Mouse (Mus musculus): ENCODE results near the gene H1foo. TPM values are rescaled to one million over a fixed set of nuclear protein-coding genes. Genes with fewer than 3 reads are reported as not detected.

The H1foo gene
- polyA plus RNA-seq, 1 experiment, result not detected

- H3K27me3 ChIP-seq (ENCODE audit: control insufficient read depth, insufficient read depth, low read length), result no peaks in the 10 kb centered on the region
These were observed 19.9 kb upstream of the H1foo start for GRCm38 (mm10) chr6:115924829-115925228.

GRCm38 (mm10) chr6:115926416-115926815 is 18.3 kb upstream of the H1foo start:
- 90% methylated on average over 10 of the region's 10 CpGs for WGBS
- Histone ChIP-seq H3K27ac (ENCODE audit: insufficient read depth, low read length) (no peak overlapping the region), H3K4me1 (ENCODE audit: control insufficient read depth, insufficient read depth, insufficient read length) (no peaks in the 10 kb centered on the region), H3K4me3 (ENCODE audit: extremely low read depth, insufficient read depth, insufficient read length) (no peak overlapping the region), H3K27me3 (ENCODE audit: control insufficient read depth, insufficient read depth, low read length) (no peaks in the 10 kb centered on the region), H3K36me3 (ENCODE audit: control insufficient read depth, insufficient read depth, low read length) (no peaks in the 10 kb centered on the region)
- no peak for DNase-seq (ENCODE audit: low read depth in 1 of 2, low spot score in 2 of 2)
- no peak for TF ChIP-seq POLR2A (IDR thresholded peaks at IDR 0.05; ENCODE audit: low read depth, low read length)
- no peak for TF ChIP-seq CTCF (IDR thresholded peaks at IDR 0.05; ENCODE audit: extremely low read depth, insufficient read depth, insufficient read length, insufficient replicate concordance)

More at GRCm38 (mm10) chr6:115924829-115925228, 19.9 kb upstream of the H1foo start:
- 87% methylated on average over 6 of the region's 6 CpGs for WGBS
- Histone ChIP-seq H3K4me3 (ENCODE audit: extremely low read depth, insufficient read depth, insufficient read length) (no peak overlapping the region), H3K4me1 (ENCODE audit: control insufficient read depth, insufficient read depth, insufficient read length) (no peaks in the 10 kb centered on the region), H3K36me3 (ENCODE audit: control insufficient read depth, insufficient read depth, low read length) (no peaks in the 10 kb centered on the region), H3K27ac (ENCODE audit: insufficient read depth, low read length) (no peak overlapping the region)
- TF ChIP-seq POLR2A (IDR thresholded peaks at IDR 0.05; ENCODE audit: low read depth, low read length), result no peak
- no peak for TF ChIP-seq CTCF (IDR thresholded peaks at IDR 0.05; ENCODE audit: extremely low read depth, insufficient read depth, insufficient read length, insufficient replicate concordance)
- DNase-seq (ENCODE audit: low read depth in 1 of 2, low spot score in 2 of 2), result no peak

GRCm38 (mm10) chr6:115927292-115928242 is 17.2 kb upstream of the H1foo start:
- no peaks in the 10 kb centered on the region for H3K36me3 ChIP-seq (ENCODE audit: control insufficient read depth, insufficient read depth, low read length)
- TF ChIP-seq POLR2A (IDR thresholded peaks at IDR 0.05; ENCODE audit: low read depth, low read length), result no peak
- no peak for TF ChIP-seq CTCF (IDR thresholded peaks at IDR 0.05; ENCODE audit: extremely low read depth, insufficient read depth, insufficient read length, insufficient replicate concordance)
- H3K27ac ChIP-seq (ENCODE audit: insufficient read depth, low read length), result no peak overlapping the region
- no peaks in the 10 kb centered on the region for H3K4me1 ChIP-seq (ENCODE audit: control insufficient read depth, insufficient read depth, insufficient read length)
- no peaks in the 10 kb centered on the region for H3K27me3 ChIP-seq (ENCODE audit: control insufficient read depth, insufficient read depth, low read length)
- WGBS, result 86% methylated on average over 10 of the region's 10 CpGs
- DNase-seq (ENCODE audit: low read depth in 1 of 2, low spot score in 2 of 2), result no peak
- no peak overlapping the region for H3K4me3 ChIP-seq (ENCODE audit: extremely low read depth, insufficient read depth, insufficient read length)

GRCm38 (mm10) chr6:115930018-115930417 is 14.7 kb upstream of the H1foo start:
- WGBS, result 84% methylated on average over 5 of the region's 5 CpGs
- H3K27me3 ChIP-seq (ENCODE audit: control insufficient read depth, insufficient read depth, low read length), result no peaks in the 10 kb centered on the region
- no peak for DNase-seq (ENCODE audit: low read depth in 1 of 2, low spot score in 2 of 2)
- no peaks in the 10 kb centered on the region for H3K4me1 ChIP-seq (ENCODE audit: control insufficient read depth, insufficient read depth, insufficient read length)
- H3K36me3 ChIP-seq (ENCODE audit: control insufficient read depth, insufficient read depth, low read length), result no peaks in the 10 kb centered on the region
- H3K27ac ChIP-seq (ENCODE audit: insufficient read depth, low read length), result no peak overlapping the region
- no peak overlapping the region for H3K4me3 ChIP-seq (ENCODE audit: extremely low read depth, insufficient read depth, insufficient read length)
- no peak for TF ChIP-seq CTCF (IDR thresholded peaks at IDR 0.05; ENCODE audit: extremely low read depth, insufficient read depth, insufficient read length, insufficient replicate concordance)

- TF ChIP-seq CTCF (IDR thresholded peaks at IDR 0.05; ENCODE audit: extremely low read depth, insufficient read depth, insufficient read length, insufficient replicate concordance) (no peak), POLR2A (IDR thresholded peaks at IDR 0.05; ENCODE audit: low read depth, low read length) (no peak)
- WGBS, result 92% methylated on average over 14 of the region's 14 CpGs
- H3K4me3 ChIP-seq (ENCODE audit: extremely low read depth, insufficient read depth, insufficient read length), result no peak within 1 kb of the TSS
- H3K27ac ChIP-seq (ENCODE audit: insufficient read depth, low read length), result no peak within 1 kb of the TSS
- DNase-seq (ENCODE audit: low read depth in 1 of 2, low spot score in 2 of 2), result no peak
- no peaks in the 10 kb centered on the region for H3K36me3 ChIP-seq (ENCODE audit: control insufficient read depth, insufficient read depth, low read length)
- no peaks in the 10 kb centered on the region for H3K27me3 ChIP-seq (ENCODE audit: control insufficient read depth, insufficient read depth, low read length)
- no peaks in the 10 kb centered on the region for H3K4me1 ChIP-seq (ENCODE audit: control insufficient read depth, insufficient read depth, insufficient read length)
These were observed 13.1 kb upstream of the H1foo start, which contains the start of gene Rho for GRCm38 (mm10) chr6:115931639-115932038. Gene Rho, plus strand, starts transcription at chr6:115931748.

GRCm38 (mm10) chr6:115932391-115932790 is 12.3 kb upstream of the H1foo start:
- Histone ChIP-seq H3K36me3 (ENCODE audit: control insufficient read depth, insufficient read depth, low read length) (no peaks in the 10 kb centered on the region), H3K4me3 (ENCODE audit: extremely low read depth, insufficient read depth, insufficient read length) (no peak overlapping the region), H3K27me3 (ENCODE audit: control insufficient read depth, insufficient read depth, low read length) (no peaks in the 10 kb centered on the region), H3K4me1 (ENCODE audit: control insufficient read depth, insufficient read depth, insufficient read length) (no peaks in the 10 kb centered on the region), H3K27ac (ENCODE audit: insufficient read depth, low read length) (no peak overlapping the region)
- DNase-seq (ENCODE audit: low read depth in 1 of 2, low spot score in 2 of 2), result no peak
- 89% methylated on average over 3 of the region's 3 CpGs for WGBS
- TF ChIP-seq POLR2A (IDR thresholded peaks at IDR 0.05; ENCODE audit: low read depth, low read length), result no peak
- no peak for TF ChIP-seq CTCF (IDR thresholded peaks at IDR 0.05; ENCODE audit: extremely low read depth, insufficient read depth, insufficient read length, insufficient replicate concordance)

GRCm38 (mm10) chr6:115935544-115935943 is 9.2 kb upstream of the H1foo start:
- WGBS, result 83% methylated on average over 8 of the region's 8 CpGs
- no peaks in the 10 kb centered on the region for H3K27me3 ChIP-seq (ENCODE audit: control insufficient read depth, insufficient read depth, low read length)
- no peak overlapping the region for H3K27ac ChIP-seq (ENCODE audit: insufficient read depth, low read length)

More at GRCm38 (mm10) chr6:115935544-115935943, 9.2 kb upstream of the H1foo start:
- no peak for TF ChIP-seq POLR2A (IDR thresholded peaks at IDR 0.05; ENCODE audit: low read depth, low read length)
- no peak for TF ChIP-seq CTCF (IDR thresholded peaks at IDR 0.05; ENCODE audit: extremely low read depth, insufficient read depth, insufficient read length, insufficient replicate concordance)
- Histone ChIP-seq H3K4me3 (ENCODE audit: extremely low read depth, insufficient read depth, insufficient read length) (no peak overlapping the region), H3K36me3 (ENCODE audit: control insufficient read depth, insufficient read depth, low read length) (no peaks in the 10 kb centered on the region), H3K4me1 (ENCODE audit: control insufficient read depth, insufficient read depth, insufficient read length) (no peaks in the 10 kb centered on the region)
- DNase-seq (ENCODE audit: low read depth in 1 of 2, low spot score in 2 of 2), result no peak

Measured in spleen, adult 2 months (tissue).